Mouse (Mus musculus): ENCODE measurements around the gene Flt3l. TPM values are rescaled to one million over a fixed set of nuclear protein-coding genes. Genes with fewer than 3 reads are reported as not detected.

Flt3l gene
- polyA plus RNA-seq, 1 experiment from 2014 or later = 2.7 TPM

GRCm38 (mm10) chr7:45139904-45140723, 3.9 kb upstream of the Flt3l start:
- 63% methylated on average over 8 of the region's 8 CpGs for WGBS
- H3K27me3 ChIP-seq = 0 out of 2 replicates have a peak, but pooled peaks cover 5% of the 10 kb centered on the region
- no peak overlapping the region for H3K4me2 ChIP-seq
- no peak overlapping the region for H3K27ac ChIP-seq
- H3K4me3 ChIP-seq = no peak overlapping the region
- no peak for ATAC-seq (ENCODE audit: insufficient number of reproducible peaks, low FRiP score, low TSS enrichment, low read depth)
- H3K36me3 ChIP-seq = peaks cover 34% of the 10 kb centered on the region
- no peaks in the 10 kb centered on the region for H3K9me3 ChIP-seq
- H3K9ac ChIP-seq = no peak overlapping the region
- H3K4me1 ChIP-seq = peaks cover 9% of the 10 kb centered on the region

GRCm38 (mm10) chr7:45138403-45138802, 2.2 kb upstream of the Flt3l start:
- WGBS = 79% methylated on average over 1 of the region's 1 CpGs

GRCm38 (mm10) chr7:45137171-45138006, 1.2 kb upstream of the Flt3l start:
- ATAC-seq (ENCODE audit: insufficient number of reproducible peaks, low FRiP score, low TSS enrichment, low read depth) = no peak
- Histone ChIP-seq H3K36me3 (peaks cover 8% of the 10 kb centered on the region), H3K27me3 (0 out of 2 replicates have a peak, but pooled peaks cover 6% of the 10 kb centered on the region), H3K4me1 (peaks cover 15% of the 10 kb centered on the region), H3K27ac (no peak overlapping the region), H3K9ac (no peak overlapping the region), H3K9me3 (no peaks in the 10 kb centered on the region), H3K4me2 (no peak overlapping the region), H3K4me3 (no peak overlapping the region)
- WGBS = 81% methylated on average over 12 of the region's 12 CpGs

More at GRCm38 (mm10) chr7:45138403-45138802, 2.2 kb upstream of the Flt3l start:
- Histone ChIP-seq H3K27me3 (0 out of 2 replicates have a peak, but pooled peaks cover 6% of the 10 kb centered on the region), H3K36me3 (peaks cover 17% of the 10 kb centered on the region), H3K27ac (no peak overlapping the region), H3K9ac (no peak overlapping the region), H3K9me3 (no peaks in the 10 kb centered on the region), H3K4me3 (no peak overlapping the region), H3K4me1 (peaks cover 15% of the 10 kb centered on the region), H3K4me2 (no peak overlapping the region)
- no peak for ATAC-seq (ENCODE audit: insufficient number of reproducible peaks, low FRiP score, low TSS enrichment, low read depth)

GRCm38 (mm10) chr7:45135370-45135769, 862 bp downstream of the Flt3l start:
- H3K36me3 ChIP-seq = no peaks in the 10 kb centered on the region
- H3K9me3 ChIP-seq = no peaks in the 10 kb centered on the region
- WGBS = 73% methylated on average over 3 of the region's 3 CpGs
- peaks cover 15% of the 10 kb centered on the region for H3K4me1 ChIP-seq
- H3K4me2 ChIP-seq = peak overlapping the region; percentile 87; the same call in 1 of the 2 replicates
- H3K4me3 ChIP-seq = peak overlapping the region; percentile 54
- H3K27ac ChIP-seq = no peak overlapping the region; the same call in 1 of the 2 replicates
- H3K27me3 ChIP-seq = 0 out of 2 replicates have a peak, but pooled peaks cover 6% of the 10 kb centered on the region
- H3K9ac ChIP-seq = no peak overlapping the region
- no peak for ATAC-seq (ENCODE audit: insufficient number of reproducible peaks, low FRiP score, low TSS enrichment, low read depth)

- Histone ChIP-seq H3K4me1 (peaks cover 19% of the 10 kb centered on the region), H3K36me3 (no peaks in the 10 kb centered on the region), H3K9me3 (no peaks in the 10 kb centered on the region), H3K27ac (no peak overlapping the region), H3K4me2 (peak overlapping the region; percentile 12; the same call in 1 of the 2 replicates), H3K9ac (no peak overlapping the region), H3K4me3 (no peak overlapping the region), H3K27me3 (0 out of 2 replicates have a peak, but pooled peaks cover 6% of the 10 kb centered on the region)
- peak; percentile 46; the same call in 1 of the 2 replicates for ATAC-seq (ENCODE audit: insufficient number of reproducible peaks, low FRiP score, low TSS enrichment, low read depth)
- 13% methylated on average over 12 of the region's 12 CpGs for WGBS
Measured at GRCm38 (mm10) chr7:45134544-45135026, 1.6 kb downstream of the Flt3l start.

GRCm38 (mm10) chr7:45133446-45134159, 2.6 kb downstream of the Flt3l start:
- no peaks in the 10 kb centered on the region for H3K36me3 ChIP-seq
- no peak overlapping the region for H3K9ac ChIP-seq
- H3K27ac ChIP-seq = no peak overlapping the region
- peaks cover 24% of the 10 kb centered on the region for H3K4me1 ChIP-seq
- 0 out of 2 replicates have a peak, but pooled peaks cover 6% of the 10 kb centered on the region for H3K27me3 ChIP-seq
- no peak for ATAC-seq (ENCODE audit: insufficient number of reproducible peaks, low FRiP score, low TSS enrichment, low read depth)
- no peak overlapping the region for H3K4me2 ChIP-seq
- 71% methylated on average over 8 of the region's 8 CpGs for WGBS
- no peak overlapping the region for H3K4me3 ChIP-seq
- H3K9me3 ChIP-seq = no peaks in the 10 kb centered on the region

GRCm38 (mm10) chr7:45131850-45132249, 4.4 kb downstream of the Flt3l start:
- Histone ChIP-seq H3K4me2 (no peak overlapping the region), H3K27me3 (0 out of 2 replicates have a peak, but pooled peaks cover 6% of the 10 kb centered on the region), H3K9ac (no peak overlapping the region), H3K36me3 (peaks cover 7% of the 10 kb centered on the region), H3K4me3 (no peak overlapping the region), H3K27ac (no peak overlapping the region), H3K9me3 (no peaks in the 10 kb centered on the region), H3K4me1 (peaks cover 31% of the 10 kb centered on the region)
- ATAC-seq (ENCODE audit: insufficient number of reproducible peaks, low FRiP score, low TSS enrichment, low read depth) = no peak
- 83% methylated on average over 11 of the region's 11 CpGs for WGBS

GRCm38 (mm10) chr7:45129776-45130512, 6.3 kb downstream of the Flt3l start:
- H3K9ac ChIP-seq = no peak overlapping the region
- peak overlapping the region; percentile 90 for H3K4me3 ChIP-seq
- no peaks in the 10 kb centered on the region for H3K27me3 ChIP-seq
- H3K4me2 ChIP-seq = peak overlapping the region; percentile 60
- no peak for ATAC-seq (ENCODE audit: insufficient number of reproducible peaks, low FRiP score, low TSS enrichment, low read depth)
- peak overlapping the region; percentile 90 for H3K27ac ChIP-seq
- peaks cover 26% of the 10 kb centered on the region for H3K36me3 ChIP-seq
- 65% methylated on average over 15 of the region's 15 CpGs for WGBS
- H3K4me1 ChIP-seq = peaks cover 40% of the 10 kb centered on the region
- H3K9me3 ChIP-seq = no peaks in the 10 kb centered on the region

GRCm38 (mm10) chr7:45129318-45129717, 6.9 kb downstream of the Flt3l start:
- Histone ChIP-seq H3K4me1 (peaks cover 38% of the 10 kb centered on the region), H3K9ac (peak overlapping the region; percentile 53), H3K36me3 (peaks cover 26% of the 10 kb centered on the region), H3K27me3 (no peaks in the 10 kb centered on the region), H3K27ac (peak overlapping the region; percentile 90), H3K9me3 (no peaks in the 10 kb centered on the region), H3K4me3 (peak overlapping the region; percentile 90), H3K4me2 (peak overlapping the region; percentile 60)
- under 1% methylated on average over 17 of the region's 17 CpGs for WGBS
- no peak for ATAC-seq (ENCODE audit: insufficient number of reproducible peaks, low FRiP score, low TSS enrichment, low read depth)

GRCm38 (mm10) chr7:45128624-45129246, 7.5 kb downstream of the Flt3l start, which contains the start of gene Rpl13a:
Gene Rpl13a (minus strand): TSS chr7:45128761.
- Histone ChIP-seq H3K9me3 (no peaks in the 10 kb centered on the region), H3K4me3 (peak within 1 kb of the TSS; percentile 90), H3K4me1 (peaks cover 38% of the 10 kb centered on the region), H3K36me3 (peaks cover 26% of the 10 kb centered on the region), H3K27ac (peak within 1 kb of the TSS; percentile 91), H3K9ac (peak within 1 kb of the TSS; percentile 96), H3K27me3 (no peaks in the 10 kb centered on the region), H3K4me2 (peak within 1 kb of the TSS; percentile 69)
- under 1% methylated on average over 48 of the region's 48 CpGs for WGBS
- peak; percentile 94 for ATAC-seq (ENCODE audit: insufficient number of reproducible peaks, low FRiP score, low TSS enrichment, low read depth)

All from limb, embryonic 15.5 days (tissue).